Mouse (Mus musculus) limb, embryonic 14.5 days (tissue): Measurements from ENCODE around the gene Arl5a. TPM values are rescaled to one million over a fixed set of nuclear protein-coding genes. Genes with fewer than 3 reads are reported as not detected.

Experiments used
- ATAC-seq: fragments of 200-750 bp; cut with Nextera tagmentation; 2 replicates; pipeline ENCODE4 v1.8.0; 2017; ENCODE audit warnings: low read depth, moderate number of reproducible peaks, moderate TSS enrichment; ENCODE audit not compliant: low FRiP score
- DNase-seq: peaks from one replicate; pipeline ENCODE4 v3.0.0-alpha.2; 2015; ENCODE audit warnings: low spot score
- H3K27ac ChIP-seq: fragments of 300-500 bp; sonication (generic); replicated peaks from 2 replicates; pipeline ENCODE4 v1.5.1; 2014; ENCODE audit warnings: low read depth, mild to moderate bottlenecking, low read length, moderate library complexity, mixed read lengths
- H3K27me3 ChIP-seq: fragments of 300-500 bp; sonication (generic); 2 replicates; pipeline ENCODE4 v1.6.1; 2014; ENCODE audit warnings: low read length, mixed read lengths; ENCODE audit not compliant: control insufficient read depth, insufficient read depth
- H3K36me3 ChIP-seq: fragments of 300-500 bp; sonication (generic); 2 replicates; pipeline ENCODE4 v1.6.1; 2014; ENCODE audit warnings: mild to moderate bottlenecking, low read length, moderate library complexity, mixed read lengths; ENCODE audit not compliant: control insufficient read depth, insufficient read depth
- H3K4me1 ChIP-seq: fragments of 300-500 bp; sonication (generic); 2 replicates; pipeline ENCODE4 v1.6.1; 2014; ENCODE audit warnings: antibody characterized with exemption, low read length, mixed read lengths; ENCODE audit not compliant: control insufficient read depth, insufficient read depth
- H3K4me2 ChIP-seq: fragments of 300-500 bp; sonication (generic); replicated peaks from 2 replicates; pipeline ENCODE4 v1.6.1; 2014; ENCODE audit warnings: low read depth, mild to moderate bottlenecking, low read length, moderate library complexity; ENCODE audit not compliant: severe bottlenecking
- H3K4me3 ChIP-seq: fragments of 300-500 bp; sonication (generic); replicated peaks from 2 replicates; pipeline ENCODE4 v1.5.1; 2014; ENCODE audit warnings: low read length
- H3K9ac ChIP-seq: fragments of 300-500 bp; sonication (generic); 2 replicates; pipeline ENCODE4 v1.6.1; 2014; ENCODE audit warnings: mild to moderate bottlenecking, low read depth, low read length, moderate library complexity; ENCODE audit not compliant: severe bottlenecking
- H3K9me3 ChIP-seq: fragments of 300-500 bp; sonication (generic); 2 replicates; pipeline ENCODE4 v1.6.1; 2016; ENCODE audit warnings: low read length; ENCODE audit not compliant: control insufficient read depth
- POLR2A ChIP-seq: fragments of 200-500 bp; IDR thresholded peaks from 2 replicates; pipeline ENCODE4 v1.8.0; 2012; ENCODE audit warnings: inconsistent platforms, mild to moderate bottlenecking, moderate library complexity, borderline replicate concordance; ENCODE audit not compliant: insufficient read depth, insufficient read length; ENCODE audit errors: extremely low read depth
- WGBS: fragments of 180-500 bp; shearing (Covaris S2); extraction: QIAGEN DNeasy Blood & Tissue Kit; methylation state at CpG from one replicate; pipeline ENCODE4 v1.1.7; 2014; 5-methylcytosine and 5-hydroxymethylcytosine counted together
- polyA plus RNA-seq, 2 experiments: library from polyadenylated mRNA; depleted of rRNA in 1 of 2; stranded (reverse) in 1 of 2; unstranded in 1 of 2; fragments of >200 nt; fragmentation: Nextera tagmentation in 1 of 2; extraction: Ambion mirVana in 1 of 2; gene quantifications; 2 replicates each; pipeline versions ENCODE4 v1.2.1 to v1.2.3; 2012 to 2014

Arl5a gene
- polyA plus RNA-seq, 2 experiments: 35.7 to 65.0 TPM

DNA sequence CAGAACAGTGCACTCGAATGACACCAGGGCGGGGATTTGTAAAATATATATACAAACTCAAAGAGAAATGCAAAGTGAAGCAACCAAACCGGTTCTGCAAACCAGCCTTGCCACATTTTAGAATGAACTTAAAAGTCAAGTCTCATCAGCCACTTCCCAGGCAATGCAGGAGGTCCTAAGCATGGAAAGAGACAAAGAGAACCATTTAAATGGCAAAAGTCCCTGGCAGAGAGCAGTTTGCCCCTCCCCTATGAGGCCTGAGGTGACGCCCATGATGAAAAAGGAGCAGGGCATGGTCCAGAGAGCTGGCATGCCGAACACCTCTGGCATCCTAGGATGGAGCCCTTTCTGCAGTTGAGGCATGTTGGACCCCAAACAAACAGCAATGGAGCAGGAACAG, 17.4 kb upstream of the Arl5a start:
- Histone ChIP-seq H3K4me3 (no peak overlapping the region), H3K4me2 (no peak overlapping the region), H3K4me1 (no peaks in the 10 kb centered on the region), H3K9ac (no peak overlapping the region), H3K27me3 (no peaks in the 10 kb centered on the region), H3K36me3 (no peaks in the 10 kb centered on the region), H3K27ac (no peak overlapping the region), H3K9me3 (no peaks in the 10 kb centered on the region)
- TF ChIP-seq POLR2A: no peak
- ATAC-seq (no peak), DNase-seq (peak; percentile 34)
- 47% methylated on average over 5 of the region's 5 CpGs for WGBS

- H3K4me2 ChIP-seq: no peak overlapping the region
- no peak for TF ChIP-seq POLR2A
- H3K27ac ChIP-seq: no peak overlapping the region
- H3K36me3 ChIP-seq: no peaks in the 10 kb centered on the region
- 89% methylated on average over 4 of the region's 4 CpGs for WGBS
- no peak for ATAC-seq
- H3K4me1 ChIP-seq: no peaks in the 10 kb centered on the region
- no peak for DNase-seq
- no peaks in the 10 kb centered on the region for H3K9me3 ChIP-seq
- H3K27me3 ChIP-seq: no peaks in the 10 kb centered on the region
- H3K9ac ChIP-seq: no peak overlapping the region
- H3K4me3 ChIP-seq: no peak overlapping the region
Measured at GRCm38 (mm10) chr2:52440420-52441015, 15.8 kb upstream of the Arl5a start.

DNA sequence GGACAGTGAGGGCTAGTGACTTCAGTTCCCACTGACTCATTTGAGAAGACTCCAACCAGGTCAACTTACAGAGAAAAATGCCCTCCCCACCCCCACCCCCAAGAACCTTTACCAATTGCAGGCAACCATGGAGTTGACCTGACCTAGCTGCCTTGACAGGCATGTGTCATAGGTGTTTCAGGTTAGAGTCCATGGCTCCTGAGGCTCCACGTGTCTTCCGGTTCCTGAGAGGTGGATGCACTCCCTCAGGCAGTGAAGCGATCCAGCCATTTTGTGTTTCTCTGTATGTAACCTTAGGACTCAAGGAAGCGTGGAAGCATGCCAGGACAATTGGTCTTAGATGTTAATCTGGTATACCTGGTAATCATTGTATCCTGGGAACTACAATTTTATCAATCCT, 13.7 kb upstream of the Arl5a start:
- DNase-seq: no peak
- no peaks in the 10 kb centered on the region for H3K9me3 ChIP-seq
- H3K27me3 ChIP-seq: no peaks in the 10 kb centered on the region
- H3K4me3 ChIP-seq: no peak overlapping the region
- WGBS: 91% methylated on average over 4 of the region's 4 CpGs
- H3K9ac ChIP-seq: no peak overlapping the region
- no peak overlapping the region for H3K27ac ChIP-seq
- no peaks in the 10 kb centered on the region for H3K36me3 ChIP-seq
- no peak for TF ChIP-seq POLR2A
- H3K4me2 ChIP-seq: no peak overlapping the region
- no peak for ATAC-seq
- peaks cover 1% of the 10 kb centered on the region; the same call in 1 of the 2 replicates for H3K4me1 ChIP-seq

- Histone ChIP-seq H3K9ac (no peak overlapping the region), H3K4me3 (no peak overlapping the region), H3K4me1 (peaks cover 4% of the 10 kb centered on the region; the same call in 1 of the 2 replicates), H3K27me3 (no peaks in the 10 kb centered on the region), H3K27ac (no peak overlapping the region), H3K9me3 (no peaks in the 10 kb centered on the region), H3K36me3 (no peaks in the 10 kb centered on the region), H3K4me2 (no peak overlapping the region)
- ATAC-seq (no peak), DNase-seq (no peak)
- WGBS: 68% methylated on average over 6 of the region's 6 CpGs
- no peak for TF ChIP-seq POLR2A
Measured at GRCm38 (mm10) chr2:52438013-52438412, 13.3 kb upstream of the Arl5a start.

DNA sequence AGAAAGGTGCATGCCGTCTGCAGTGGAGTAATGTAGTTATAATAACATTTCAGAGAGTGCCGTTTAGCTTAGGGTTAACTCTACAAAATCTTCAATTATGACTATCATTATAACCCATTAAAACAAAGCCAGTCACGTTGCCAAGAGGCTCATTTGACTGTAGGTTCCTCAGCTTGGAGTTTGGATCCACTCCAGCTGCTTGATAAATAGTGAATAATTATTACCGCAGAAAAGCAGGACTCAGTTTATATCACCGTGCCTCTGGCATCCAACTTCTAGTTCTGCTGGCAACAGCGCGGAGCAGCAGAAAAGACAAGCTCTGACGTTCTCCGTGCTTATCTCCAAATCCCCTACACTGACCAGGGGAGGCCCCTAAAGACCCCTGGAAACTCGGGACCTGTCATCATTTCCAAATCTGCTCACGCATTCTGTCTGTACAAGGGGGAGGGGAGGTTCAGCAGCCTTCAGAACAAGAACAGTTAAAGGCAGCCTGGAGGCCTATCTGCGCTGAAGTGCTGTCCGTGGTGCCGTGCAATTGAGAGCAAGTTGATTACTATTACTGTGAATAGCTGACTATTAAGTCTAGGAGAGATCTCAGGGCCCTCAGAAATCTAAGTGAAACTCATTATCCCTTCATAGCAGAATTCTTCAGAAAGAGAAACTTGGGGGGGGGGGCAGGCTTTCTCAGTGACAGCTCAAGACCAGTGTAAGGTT, 11.4 kb upstream of the Arl5a start:
- H3K4me2 ChIP-seq: no peak overlapping the region
- peaks cover 4% of the 10 kb centered on the region; the same call in 1 of the 2 replicates for H3K4me1 ChIP-seq
- H3K27ac ChIP-seq: no peak overlapping the region
- no peaks in the 10 kb centered on the region for H3K36me3 ChIP-seq
- H3K27me3 ChIP-seq: no peaks in the 10 kb centered on the region
- H3K9me3 ChIP-seq: no peaks in the 10 kb centered on the region
- no peak for TF ChIP-seq POLR2A
- 65% methylated on average over 14 of the region's 14 CpGs for WGBS
- DNase-seq (no peak), ATAC-seq (no peak)
- no peak overlapping the region for H3K4me3 ChIP-seq
- no peak overlapping the region for H3K9ac ChIP-seq
